Mouse (Mus musculus) cerebellum, adult 2 months (tissue): ENCODE data around the gene Pygm.

Source experiments
- CTCF ChIP-seq: fragments of 200-500 bp; IDR thresholded peaks from 2 replicates; pipeline ENCODE4 v1.5.1; 2011; ENCODE audit warnings: low read depth, mild to moderate bottlenecking, control low read depth, low read length, moderate library complexity, borderline replicate concordance; ENCODE audit not compliant: insufficient read depth
- POLR2A ChIP-seq: fragments of 200-500 bp; IDR thresholded peaks from 2 replicates; pipeline ENCODE4 v1.6.1; 2011; ENCODE audit warnings: low read length, control low read depth, borderline replicate concordance; ENCODE audit not compliant: insufficient read depth

GRCm38 (mm10) chr19:6340524-6341452 lies 43.4 kb upstream of the Pygm start, which contains the start of gene Map4k2:
- peak; percentile 24; the same call in 1 of the 2 replicates for TF ChIP-seq CTCF
- TF ChIP-seq POLR2A, result peak; percentile 46; the same call in 1 of the 2 replicates
